Mouse (Mus musculus): ENCODE measurements at regions not wholly inside any gene's neighbourhood (a gene's known extent, or its start where the extent isn't known, plus 50 kb on each side); places are given as distances from the start of the nearest gene placed in this dataset.

DNA sequence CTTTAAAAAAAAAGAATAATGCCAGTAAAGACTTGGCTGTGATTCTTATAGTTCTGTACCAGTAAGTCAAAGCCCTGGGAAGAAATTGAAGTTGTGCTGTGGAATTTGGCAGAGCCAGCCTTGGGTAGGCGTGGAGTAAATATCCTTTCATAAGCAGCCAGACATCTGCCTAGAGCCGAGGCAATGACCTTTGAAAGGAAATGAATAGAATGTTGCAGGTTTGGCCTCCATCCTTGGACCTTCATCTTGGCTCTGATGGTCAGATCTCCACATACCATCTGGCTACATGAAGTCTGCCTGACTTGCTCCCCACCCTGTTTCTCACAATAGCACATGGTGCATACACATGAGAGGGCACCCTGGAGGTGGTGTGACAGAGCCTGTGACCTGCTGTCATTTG is 174.9 kb upstream of the Nmur2 start:
- no peak overlapping the region for H3K4me2 ChIP-seq
- ATAC-seq (ENCODE audit: insufficient read depth, low FRiP score, low read depth) = no peak
- no peak overlapping the region for H3K27ac ChIP-seq
- H3K4me3 ChIP-seq (replicated peaks) = no peak overlapping the region
- H3K4me1 ChIP-seq = no peaks in the 10 kb centered on the region
- no peaks in the 10 kb centered on the region for H3K27me3 ChIP-seq (replicated peaks)
- no peaks in the 10 kb centered on the region for H3K9me3 ChIP-seq
- WGBS = 82% methylated on average over 2 of the region's 2 CpGs
- H3K9ac ChIP-seq = no peak overlapping the region
- no peaks in the 10 kb centered on the region for H3K36me3 ChIP-seq

- Histone ChIP-seq H3K9ac (no peak overlapping the region), H3K9me3 (no peaks in the 10 kb centered on the region), H3K4me2 (no peak overlapping the region), H3K27ac (no peak overlapping the region), H3K36me3 (no peaks in the 10 kb centered on the region), H3K27me3 (replicated peaks) (no peaks in the 10 kb centered on the region), H3K4me1 (no peaks in the 10 kb centered on the region), H3K4me3 (replicated peaks) (no peak overlapping the region)
- WGBS = 87% methylated on average over 3 of the region's 3 CpGs
- no peak for ATAC-seq (ENCODE audit: insufficient read depth, low FRiP score, low read depth)
Measured at GRCm38 (mm10) chr11:56201844-56202243, 161.0 kb upstream of the Nmur2 start.

GRCm38 (mm10) chr11:56195316-56195715 is 154.5 kb upstream of the Nmur2 start:
- H3K4me2 ChIP-seq = no peak overlapping the region
- no peaks in the 10 kb centered on the region for H3K4me1 ChIP-seq
- ATAC-seq (ENCODE audit: insufficient read depth, low FRiP score, low read depth) = no peak
- no peak overlapping the region for H3K9ac ChIP-seq
- no peak overlapping the region for H3K27ac ChIP-seq
- WGBS = 80% methylated on average over 3 of the region's 3 CpGs
- no peaks in the 10 kb centered on the region for H3K9me3 ChIP-seq
- H3K27me3 ChIP-seq (replicated peaks) = no peaks in the 10 kb centered on the region
- no peaks in the 10 kb centered on the region for H3K36me3 ChIP-seq
- H3K4me3 ChIP-seq (replicated peaks) = no peak overlapping the region

DNA sequence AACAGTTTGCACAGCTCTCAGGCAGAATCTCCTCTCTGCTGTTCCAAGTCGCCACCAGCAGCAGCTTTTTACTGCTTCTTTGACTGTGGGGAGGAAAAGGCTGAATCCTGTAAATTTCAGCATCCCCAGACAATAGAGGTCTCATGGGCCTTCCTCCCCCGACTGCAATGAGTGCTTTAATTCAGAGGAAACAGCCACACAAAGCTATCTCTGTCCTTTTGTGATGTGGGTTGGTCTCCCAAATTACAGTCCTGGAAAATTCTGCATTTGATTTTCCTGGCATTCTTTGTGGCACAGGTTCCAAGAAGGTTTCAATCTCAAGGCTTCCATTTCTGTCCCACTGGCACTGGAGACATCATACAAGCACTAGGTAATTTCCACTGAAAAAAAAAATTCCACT is 152.6 kb upstream of the Nmur2 start:
- 50% methylated on average over 2 of the region's 2 CpGs for WGBS
- H3K4me1 ChIP-seq = no peaks in the 10 kb centered on the region
- no peaks in the 10 kb centered on the region for H3K27me3 ChIP-seq (replicated peaks)
- no peaks in the 10 kb centered on the region for H3K9me3 ChIP-seq
- H3K9ac ChIP-seq = no peak overlapping the region
- no peak overlapping the region for H3K4me3 ChIP-seq (replicated peaks)
- no peak for ATAC-seq (ENCODE audit: insufficient read depth, low FRiP score, low read depth)
- H3K36me3 ChIP-seq = no peaks in the 10 kb centered on the region
- no peak overlapping the region for H3K27ac ChIP-seq
- H3K4me2 ChIP-seq = no peak overlapping the region

- Histone ChIP-seq H3K9ac (no peak overlapping the region), H3K4me3 (replicated peaks) (no peak overlapping the region), H3K4me1 (no peaks in the 10 kb centered on the region), H3K27me3 (replicated peaks) (no peaks in the 10 kb centered on the region), H3K9me3 (no peaks in the 10 kb centered on the region), H3K4me2 (no peak overlapping the region), H3K27ac (no peak overlapping the region), H3K36me3 (no peaks in the 10 kb centered on the region)
- WGBS = 72% methylated on average over 1 of the region's 1 CpGs
- ATAC-seq (ENCODE audit: insufficient read depth, low FRiP score, low read depth) = no peak
Measured at GRCm38 (mm10) chr11:56173895-56174294, 133.1 kb upstream of the Nmur2 start.

DNA sequence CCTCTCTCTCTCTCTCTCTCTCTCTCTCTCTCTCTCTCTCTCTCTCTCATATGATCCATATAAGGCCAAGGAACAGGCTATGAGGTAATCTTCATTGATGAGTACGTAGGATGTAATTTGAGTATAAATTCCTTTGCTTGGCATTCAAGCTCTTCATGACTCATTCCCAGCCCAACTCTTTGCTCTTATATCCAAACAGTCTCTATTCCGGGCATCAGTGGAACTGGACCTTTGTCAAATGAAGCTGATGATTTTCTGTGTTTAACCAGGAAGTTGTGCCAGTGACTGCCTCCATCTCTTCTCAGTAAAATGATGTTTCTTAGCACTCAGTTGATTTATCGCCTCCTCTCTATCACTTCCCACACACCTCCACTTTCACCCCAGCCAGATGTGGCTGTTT is 132.4 kb upstream of the Nmur2 start:
- ATAC-seq (ENCODE audit: insufficient read depth, low FRiP score, low read depth) = no peak
- Histone ChIP-seq H3K4me3 (replicated peaks) (no peak overlapping the region), H3K9ac (no peak overlapping the region), H3K9me3 (no peaks in the 10 kb centered on the region), H3K4me2 (no peak overlapping the region), H3K36me3 (no peaks in the 10 kb centered on the region), H3K27ac (no peak overlapping the region), H3K27me3 (replicated peaks) (no peaks in the 10 kb centered on the region), H3K4me1 (no peaks in the 10 kb centered on the region)
- WGBS = 70% methylated on average over 3 of the region's 3 CpGs

DNA sequence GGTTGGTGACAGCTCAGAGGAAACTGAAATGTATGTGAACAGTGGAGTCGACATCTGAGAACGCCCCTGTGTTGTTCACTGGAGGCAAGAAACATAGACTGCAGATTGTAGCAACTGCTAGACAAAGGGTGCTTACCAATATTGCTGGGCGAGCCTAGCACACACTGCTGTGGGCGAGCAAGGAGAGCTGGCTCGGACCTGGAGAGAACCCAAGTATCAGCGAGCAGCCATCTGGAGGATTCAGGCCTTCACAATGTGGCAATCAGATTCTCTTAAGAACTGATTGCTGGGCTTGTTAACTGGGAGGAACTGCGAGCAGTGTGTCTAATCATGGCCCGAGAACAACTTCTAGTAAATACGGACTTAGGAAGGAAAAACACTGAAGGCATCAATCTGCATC is 128.8 kb upstream of the Nmur2 start:
- Histone ChIP-seq H3K36me3 (no peaks in the 10 kb centered on the region), H3K4me1 (no peaks in the 10 kb centered on the region), H3K9me3 (no peaks in the 10 kb centered on the region), H3K4me2 (no peak overlapping the region), H3K27me3 (replicated peaks) (no peaks in the 10 kb centered on the region), H3K4me3 (replicated peaks) (no peak overlapping the region), H3K9ac (no peak overlapping the region), H3K27ac (no peak overlapping the region)
- no peak for ATAC-seq (ENCODE audit: insufficient read depth, low FRiP score, low read depth)
- WGBS = 73% methylated on average over 9 of the region's 9 CpGs

GRCm38 (mm10) chr11:56166849-56167248 is 126.0 kb upstream of the Nmur2 start:
- H3K4me2 ChIP-seq = no peak overlapping the region
- ATAC-seq (ENCODE audit: insufficient read depth, low FRiP score, low read depth) = no peak
- 72% methylated on average over 2 of the region's 2 CpGs for WGBS

GRCm38 (mm10) chr11:56165759-56166158 is 124.9 kb upstream of the Nmur2 start:
- no peaks in the 10 kb centered on the region for H3K27me3 ChIP-seq (replicated peaks)
- ATAC-seq (ENCODE audit: insufficient read depth, low FRiP score, low read depth) = no peak
- H3K36me3 ChIP-seq = no peaks in the 10 kb centered on the region
- no peak overlapping the region for H3K9ac ChIP-seq
- no peak overlapping the region for H3K4me3 ChIP-seq (replicated peaks)
- no peaks in the 10 kb centered on the region for H3K4me1 ChIP-seq
- no peak overlapping the region for H3K4me2 ChIP-seq
- H3K27ac ChIP-seq = no peak overlapping the region
- H3K9me3 ChIP-seq = no peaks in the 10 kb centered on the region
- WGBS = 83% methylated on average over 5 of the region's 5 CpGs

More at GRCm38 (mm10) chr11:56166849-56167248, 126.0 kb upstream of the Nmur2 start:
- H3K9me3 ChIP-seq = no peaks in the 10 kb centered on the region
- no peak overlapping the region for H3K27ac ChIP-seq
- H3K9ac ChIP-seq = no peak overlapping the region
- no peaks in the 10 kb centered on the region for H3K4me1 ChIP-seq
- no peak overlapping the region for H3K4me3 ChIP-seq (replicated peaks)
- H3K36me3 ChIP-seq = no peaks in the 10 kb centered on the region
- no peaks in the 10 kb centered on the region for H3K27me3 ChIP-seq (replicated peaks)

DNA sequence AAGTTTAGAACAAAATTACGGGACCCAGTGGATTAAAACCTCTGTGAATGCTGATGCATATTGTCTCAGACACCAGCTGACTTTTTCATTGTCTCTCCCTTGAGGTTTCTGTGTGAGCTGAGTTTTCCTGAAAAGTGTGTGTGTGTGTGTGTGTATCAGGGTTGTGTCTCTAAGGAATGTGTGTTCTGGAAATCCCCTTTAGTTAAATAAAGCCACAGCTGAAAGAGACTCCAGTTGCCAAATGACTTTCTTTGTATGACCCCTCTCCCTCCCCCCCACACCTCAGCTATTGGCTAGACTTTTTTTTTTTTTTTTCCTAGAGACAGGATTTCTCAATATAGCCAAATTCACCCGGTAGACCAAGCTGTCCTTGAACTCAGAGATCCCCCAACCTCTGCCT is 119.5 kb upstream of the Nmur2 start:
- Histone ChIP-seq H3K4me3 (replicated peaks) (no peak overlapping the region), H3K9ac (no peak overlapping the region), H3K4me2 (no peak overlapping the region), H3K9me3 (no peaks in the 10 kb centered on the region), H3K27me3 (replicated peaks) (no peaks in the 10 kb centered on the region), H3K36me3 (no peaks in the 10 kb centered on the region), H3K4me1 (no peaks in the 10 kb centered on the region), H3K27ac (no peak overlapping the region)
- WGBS = 67% methylated on average over 2 of the region's 2 CpGs
- no peak for ATAC-seq (ENCODE audit: insufficient read depth, low FRiP score, low read depth)

DNA sequence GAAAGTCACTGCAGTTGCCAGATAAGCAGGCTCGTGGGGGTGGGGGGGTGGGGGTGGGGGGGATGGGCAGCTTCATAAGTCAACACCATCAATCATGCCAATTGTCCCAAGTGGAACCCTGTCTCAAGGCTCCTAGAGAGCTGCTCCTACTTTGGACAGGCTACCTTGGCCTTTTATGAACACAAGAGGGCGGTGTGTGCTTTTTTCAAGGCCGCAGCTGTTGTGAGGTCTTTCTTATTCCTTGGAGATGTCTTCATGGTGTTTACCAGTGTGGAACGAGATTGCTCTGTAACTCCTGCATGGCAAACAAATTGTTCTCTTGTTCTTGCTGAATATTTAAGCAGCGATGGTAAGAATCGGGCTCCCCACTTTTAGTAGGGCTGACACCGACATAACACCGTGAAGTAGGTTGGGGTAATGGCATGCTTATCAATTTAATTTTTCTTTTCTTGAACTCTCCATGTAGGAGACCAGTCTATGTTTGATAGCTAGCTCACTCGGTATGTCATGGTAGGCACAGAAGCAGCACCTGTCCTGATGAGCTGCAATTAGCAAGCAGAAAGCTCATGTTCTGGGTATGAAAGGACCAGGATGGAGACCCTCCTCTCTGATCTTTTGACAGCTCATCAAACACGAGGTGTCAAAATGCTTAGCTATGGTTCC is 118.7 kb upstream of the Nmur2 start:
- H3K9me3 ChIP-seq = no peaks in the 10 kb centered on the region
- H3K27me3 ChIP-seq (replicated peaks) = no peaks in the 10 kb centered on the region
- no peak overlapping the region for H3K4me3 ChIP-seq (replicated peaks)
- no peaks in the 10 kb centered on the region for H3K4me1 ChIP-seq
- no peak; the same call in 1 of the 2 replicates for ATAC-seq (ENCODE audit: insufficient read depth, low FRiP score, low read depth)
- no peak overlapping the region for H3K27ac ChIP-seq
- H3K9ac ChIP-seq = no peak overlapping the region
- 47% methylated on average over 10 of the region's 10 CpGs for WGBS
- no peak overlapping the region for H3K4me2 ChIP-seq
- no peaks in the 10 kb centered on the region for H3K36me3 ChIP-seq

- H3K4me1 ChIP-seq = no peaks in the 10 kb centered on the region
- H3K36me3 ChIP-seq = no peaks in the 10 kb centered on the region
- H3K27ac ChIP-seq = no peak overlapping the region
- no peaks in the 10 kb centered on the region for H3K27me3 ChIP-seq (replicated peaks)
- 66% methylated on average over 13 of the region's 13 CpGs for WGBS
- H3K4me2 ChIP-seq = no peak overlapping the region
- no peak overlapping the region for H3K9ac ChIP-seq
- no peak for ATAC-seq (ENCODE audit: insufficient read depth, low FRiP score, low read depth)
- H3K4me3 ChIP-seq (replicated peaks) = no peak overlapping the region
- H3K9me3 ChIP-seq = no peaks in the 10 kb centered on the region
Measured at GRCm38 (mm10) chr11:56150825-56151342, 110.1 kb upstream of the Nmur2 start.

GRCm38 (mm10) chr11:56149752-56150151 is 108.9 kb upstream of the Nmur2 start:
- no peaks in the 10 kb centered on the region for H3K36me3 ChIP-seq
- no peaks in the 10 kb centered on the region for H3K9me3 ChIP-seq
- H3K4me3 ChIP-seq (replicated peaks) = no peak overlapping the region
- H3K9ac ChIP-seq = no peak overlapping the region
- WGBS = 36% methylated on average over 1 of the region's 1 CpGs
- ATAC-seq (ENCODE audit: insufficient read depth, low FRiP score, low read depth) = no peak
- H3K27ac ChIP-seq = no peak overlapping the region
- no peaks in the 10 kb centered on the region for H3K4me1 ChIP-seq
- no peak overlapping the region for H3K4me2 ChIP-seq
- no peaks in the 10 kb centered on the region for H3K27me3 ChIP-seq (replicated peaks)

All from stomach, embryonic 15.5 days (tissue).